Mouse (Mus musculus): ENCODE data around the gene Rcsd1. TPM values are rescaled to one million over a fixed set of nuclear protein-coding genes. Genes with fewer than 3 reads are reported as not detected.

Gene Rcsd1
- polyA plus RNA-seq, 1 experiment from 2014 or later, result 4.7 TPM

GRCm38 (mm10) chr1:165636289-165636688, 73.3 kb downstream of the Rcsd1 start:
- WGBS, result 85% methylated on average over 8 of the region's 8 CpGs
- H3K27ac ChIP-seq (replicated peaks; ENCODE audit: low read depth, low read length), result no peak overlapping the region
- ATAC-seq (ENCODE audit: low FRiP score, low TSS enrichment) (no peak), DNase-seq (no peak)
- no peak overlapping the region for H3K4me3 ChIP-seq (replicated peaks; ENCODE audit: low read depth, low read length)
- no peaks in the 10 kb centered on the region for H3K36me3 ChIP-seq (ENCODE audit: control insufficient read depth, insufficient read depth, low read length)
- no peaks in the 10 kb centered on the region for H3K9me3 ChIP-seq (ENCODE audit: control insufficient read depth, low read length)
- H3K9ac ChIP-seq (replicated peaks; ENCODE audit: low read length), result no peak overlapping the region
- H3K27me3 ChIP-seq (ENCODE audit: control insufficient read depth, insufficient read depth, low read length), result no peaks in the 10 kb centered on the region
- H3K4me2 ChIP-seq (ENCODE audit: low read length), result no peak overlapping the region
- peaks cover 14% of the 10 kb centered on the region for H3K4me1 ChIP-seq (ENCODE audit: control insufficient read depth, insufficient read depth, low read length)

- peak overlapping the region; percentile 89; the same call in 1 of the 2 replicates for H3K9ac ChIP-seq (replicated peaks; ENCODE audit: low read length)
Observed at GRCm38 (mm10) chr1:165635055-165635897, 74.3 kb downstream of the Rcsd1 start.

GRCm38 (mm10) chr1:165634151-165634884, 75.2 kb downstream of the Rcsd1 start, which contains the start of gene Mpzl1:
TSS of gene Mpzl1 (minus strand) at chr1:165634538.
- H3K4me1 ChIP-seq (ENCODE audit: control insufficient read depth, insufficient read depth, low read length), result peaks cover 25% of the 10 kb centered on the region
- peak within 1 kb of the TSS; percentile 86 for H3K4me3 ChIP-seq (replicated peaks; ENCODE audit: low read depth, low read length)
- peak; percentile 99 for DNase-seq
- H3K9ac ChIP-seq (replicated peaks; ENCODE audit: low read length), result peak within 1 kb of the TSS; percentile 89
- peak; percentile 99 for ATAC-seq (ENCODE audit: low FRiP score, low TSS enrichment)
- H3K4me2 ChIP-seq (ENCODE audit: low read length), result peak within 1 kb of the TSS; percentile 69
- H3K27me3 ChIP-seq (ENCODE audit: control insufficient read depth, insufficient read depth, low read length), result no peaks in the 10 kb centered on the region
- under 1% methylated on average over 61 of the region's 73 CpGs for WGBS
- H3K36me3 ChIP-seq (ENCODE audit: control insufficient read depth, insufficient read depth, low read length), result no peaks in the 10 kb centered on the region
- no peaks in the 10 kb centered on the region for H3K9me3 ChIP-seq (ENCODE audit: control insufficient read depth, low read length)
- peak within 1 kb of the TSS; percentile 96 for H3K27ac ChIP-seq (replicated peaks; ENCODE audit: low read depth, low read length)

More at GRCm38 (mm10) chr1:165635055-165635897, 74.3 kb downstream of the Rcsd1 start:
- 28% methylated on average over 17 of the region's 17 CpGs for WGBS
- H3K4me1 ChIP-seq (ENCODE audit: control insufficient read depth, insufficient read depth, low read length), result peaks cover 15% of the 10 kb centered on the region
- peak overlapping the region; percentile 86 for H3K4me3 ChIP-seq (replicated peaks; ENCODE audit: low read depth, low read length)
- peak overlapping the region; percentile 69 for H3K4me2 ChIP-seq (ENCODE audit: low read length)
- no peak for DNase-seq
- no peaks in the 10 kb centered on the region for H3K36me3 ChIP-seq (ENCODE audit: control insufficient read depth, insufficient read depth, low read length)
- no peaks in the 10 kb centered on the region for H3K27me3 ChIP-seq (ENCODE audit: control insufficient read depth, insufficient read depth, low read length)
- H3K27ac ChIP-seq (replicated peaks; ENCODE audit: low read depth, low read length), result no peak overlapping the region
- ATAC-seq (ENCODE audit: low FRiP score, low TSS enrichment), result no peak
- H3K9me3 ChIP-seq (ENCODE audit: control insufficient read depth, low read length), result no peaks in the 10 kb centered on the region

DNA sequence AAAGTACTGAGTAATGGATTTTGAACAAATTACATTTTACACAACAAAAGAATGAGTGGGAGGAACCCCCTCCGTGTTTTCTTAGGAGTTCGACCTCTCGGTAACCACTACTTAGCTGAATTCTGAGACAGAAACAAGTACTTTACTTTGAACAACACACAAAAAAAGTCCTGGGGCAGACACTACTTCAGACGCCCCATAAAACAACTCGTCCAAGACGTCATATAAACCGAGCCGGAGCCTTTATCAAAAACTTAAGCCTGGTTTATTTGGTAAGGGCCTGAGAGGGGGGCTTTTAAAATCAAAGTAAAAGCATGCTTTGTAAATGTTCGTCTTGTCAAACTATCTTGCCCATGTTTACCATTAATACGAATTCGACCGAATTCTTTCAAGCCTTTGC, 76.2 kb downstream of the Rcsd1 start:
- Histone ChIP-seq H3K4me2 (ENCODE audit: low read length) (peak overlapping the region; percentile 69), H3K4me1 (ENCODE audit: control insufficient read depth, insufficient read depth, low read length) (peaks cover 26% of the 10 kb centered on the region), H3K36me3 (ENCODE audit: control insufficient read depth, insufficient read depth, low read length) (no peaks in the 10 kb centered on the region), H3K4me3 (replicated peaks; ENCODE audit: low read depth, low read length) (peak overlapping the region; percentile 86), H3K27me3 (ENCODE audit: control insufficient read depth, insufficient read depth, low read length) (no peaks in the 10 kb centered on the region), H3K27ac (replicated peaks; ENCODE audit: low read depth, low read length) (no peak overlapping the region), H3K9ac (replicated peaks; ENCODE audit: low read length) (peak overlapping the region; percentile 89), H3K9me3 (ENCODE audit: control insufficient read depth, low read length) (no peaks in the 10 kb centered on the region)
- no peak for ATAC-seq (ENCODE audit: low FRiP score, low TSS enrichment)
- WGBS, result under 1% methylated on average over 12 of the region's 12 CpGs
- peak; percentile 40 for DNase-seq

- Histone ChIP-seq H3K36me3 (ENCODE audit: control insufficient read depth, insufficient read depth, low read length) (no peaks in the 10 kb centered on the region), H3K27me3 (ENCODE audit: control insufficient read depth, insufficient read depth, low read length) (no peaks in the 10 kb centered on the region), H3K4me2 (ENCODE audit: low read length) (no peak overlapping the region), H3K4me1 (ENCODE audit: control insufficient read depth, insufficient read depth, low read length) (peaks cover 26% of the 10 kb centered on the region), H3K4me3 (replicated peaks; ENCODE audit: low read depth, low read length) (no peak overlapping the region), H3K27ac (replicated peaks; ENCODE audit: low read depth, low read length) (no peak overlapping the region), H3K9me3 (ENCODE audit: control insufficient read depth, low read length) (no peaks in the 10 kb centered on the region), H3K9ac (replicated peaks; ENCODE audit: low read length) (no peak overlapping the region)
- ATAC-seq (ENCODE audit: low FRiP score, low TSS enrichment) (no peak), DNase-seq (no peak)
- 87% methylated on average over 8 of the region's 8 CpGs for WGBS
Observed at GRCm38 (mm10) chr1:165631136-165631535, 78.4 kb downstream of the Rcsd1 start.

- Histone ChIP-seq H3K9ac (replicated peaks; ENCODE audit: low read length) (no peak overlapping the region), H3K27ac (replicated peaks; ENCODE audit: low read depth, low read length) (no peak overlapping the region)
- WGBS, result 45% methylated on average over 8 of the region's 8 CpGs
Observed at GRCm38 (mm10) chr1:165629975-165630374, 79.6 kb downstream of the Rcsd1 start.

DNA sequence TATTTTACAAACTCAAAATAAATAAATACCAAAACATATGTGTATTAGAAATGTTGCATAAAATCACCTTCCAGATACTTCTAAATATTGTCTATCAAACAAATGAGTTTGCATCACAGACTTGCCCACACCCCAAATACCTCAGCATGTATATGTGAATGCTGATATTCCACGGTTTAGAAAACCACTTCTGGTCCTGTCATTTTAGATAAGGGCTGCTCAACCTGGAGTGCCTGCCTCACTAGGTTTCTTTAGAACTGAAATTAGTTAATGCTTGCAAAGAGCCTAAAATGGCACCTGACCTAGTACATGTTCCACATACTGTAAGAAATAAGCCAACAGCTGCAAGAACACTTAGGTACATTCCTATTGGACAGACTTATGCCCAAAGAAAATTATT, 81.0 kb downstream of the Rcsd1 start:
- H3K9me3 ChIP-seq (ENCODE audit: control insufficient read depth, low read length), result no peaks in the 10 kb centered on the region
- 92% methylated on average over 1 of the region's 1 CpGs for WGBS
- no peak for DNase-seq
- no peak overlapping the region for H3K27ac ChIP-seq (replicated peaks; ENCODE audit: low read depth, low read length)
- H3K4me3 ChIP-seq (replicated peaks; ENCODE audit: low read depth, low read length), result no peak overlapping the region
- H3K36me3 ChIP-seq (ENCODE audit: control insufficient read depth, insufficient read depth, low read length), result no peaks in the 10 kb centered on the region
- H3K9ac ChIP-seq (replicated peaks; ENCODE audit: low read length), result no peak overlapping the region
- peaks cover 21% of the 10 kb centered on the region for H3K4me1 ChIP-seq (ENCODE audit: control insufficient read depth, insufficient read depth, low read length)
- ATAC-seq (ENCODE audit: low FRiP score, low TSS enrichment), result no peak
- H3K4me2 ChIP-seq (ENCODE audit: low read length), result no peak overlapping the region
- H3K27me3 ChIP-seq (ENCODE audit: control insufficient read depth, insufficient read depth, low read length), result no peaks in the 10 kb centered on the region

More at GRCm38 (mm10) chr1:165629975-165630374, 79.6 kb downstream of the Rcsd1 start:
- Histone ChIP-seq H3K4me1 (ENCODE audit: control insufficient read depth, insufficient read depth, low read length) (peaks cover 23% of the 10 kb centered on the region), H3K4me2 (ENCODE audit: low read length) (no peak overlapping the region), H3K9me3 (ENCODE audit: control insufficient read depth, low read length) (no peaks in the 10 kb centered on the region), H3K36me3 (ENCODE audit: control insufficient read depth, insufficient read depth, low read length) (no peaks in the 10 kb centered on the region), H3K4me3 (replicated peaks; ENCODE audit: low read depth, low read length) (no peak overlapping the region), H3K27me3 (ENCODE audit: control insufficient read depth, insufficient read depth, low read length) (no peaks in the 10 kb centered on the region)
- no peak for ATAC-seq (ENCODE audit: low FRiP score, low TSS enrichment)
- no peak for DNase-seq

DNA sequence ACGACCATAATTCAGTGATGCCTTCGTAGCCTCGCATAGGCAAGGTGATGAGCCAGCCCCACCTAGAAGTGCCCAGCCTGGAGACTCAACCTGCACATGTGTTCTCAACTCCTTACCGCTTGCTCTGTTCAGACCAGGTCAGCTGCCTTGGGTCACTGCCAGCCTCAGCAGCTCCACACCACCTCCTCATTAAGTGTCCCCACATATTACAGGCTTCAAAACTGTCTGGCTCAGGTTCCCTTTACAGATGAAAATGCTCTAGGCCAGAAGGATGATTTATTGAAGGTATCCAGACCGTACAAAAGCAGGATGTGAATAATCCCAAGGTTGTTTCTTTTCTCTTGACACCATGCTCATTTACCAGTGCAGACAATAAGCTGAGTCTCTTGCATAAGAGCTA, 83.7 kb downstream of the Rcsd1 start:
- Histone ChIP-seq H3K4me1 (ENCODE audit: control insufficient read depth, insufficient read depth, low read length) (peaks cover 12% of the 10 kb centered on the region), H3K9ac (replicated peaks; ENCODE audit: low read length) (no peak overlapping the region), H3K36me3 (ENCODE audit: control insufficient read depth, insufficient read depth, low read length) (no peaks in the 10 kb centered on the region), H3K27ac (replicated peaks; ENCODE audit: low read depth, low read length) (no peak overlapping the region), H3K4me3 (replicated peaks; ENCODE audit: low read depth, low read length) (no peak overlapping the region), H3K27me3 (ENCODE audit: control insufficient read depth, insufficient read depth, low read length) (no peaks in the 10 kb centered on the region), H3K9me3 (ENCODE audit: control insufficient read depth, low read length) (no peaks in the 10 kb centered on the region), H3K4me2 (ENCODE audit: low read length) (no peak overlapping the region)
- no peak for DNase-seq
- ATAC-seq (ENCODE audit: low FRiP score, low TSS enrichment), result no peak
- WGBS, result 88% methylated on average over 5 of the region's 5 CpGs
